Mouse (Mus musculus) C2C12 (cell line): ENCODE results near the gene Klf16.

Source experiments
- CTCF ChIP-seq: IDR thresholded peaks from one replicate; pipeline ENCODE4 v1.5.1; 2011; ENCODE audit not compliant: control insufficient read depth, insufficient read depth, insufficient read length
- MAX ChIP-seq: IDR thresholded peaks from one replicate; pipeline ENCODE4 v1.6.1; 2011; ENCODE audit warnings: mild to moderate bottlenecking, control low read depth
- MYOG ChIP-seq: IDR thresholded peaks from one replicate; pipeline ENCODE4 v1.6.1; 2011; ENCODE audit not compliant: control insufficient read depth, insufficient read length; ENCODE audit errors: extremely low read depth

GRCm38 (mm10) chr10:80621690-80621939 is 44.5 kb upstream of the Klf16 start:
- no peak for TF ChIP-seq CTCF
- no peak for TF ChIP-seq MAX
- TF ChIP-seq MYOG = no peak
